Mouse (Mus musculus): ENCODE measurements around the gene F2rl1.

DNA sequence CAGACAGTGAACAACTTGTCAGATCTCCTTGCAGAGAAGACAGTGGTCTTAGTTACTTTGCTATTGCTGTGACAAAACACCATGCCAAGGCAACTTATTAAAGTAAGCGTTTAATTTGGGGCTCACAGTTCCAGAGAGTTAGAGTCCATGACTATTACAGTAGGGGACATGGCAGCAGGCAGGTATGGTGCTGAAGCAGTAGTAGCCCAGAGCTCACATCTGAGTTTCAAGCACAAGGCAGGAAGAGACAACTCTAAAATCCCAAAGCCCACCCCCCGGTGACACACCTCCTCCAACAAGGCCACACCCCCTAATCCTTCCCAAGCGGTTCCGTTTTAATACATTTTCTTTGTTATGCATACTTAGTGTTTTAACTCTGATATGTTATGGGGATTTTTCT lies 45.9 kb upstream of the F2rl1 start:
- TF ChIP-seq POLR2A (IDR thresholded peaks at IDR 0.05; ENCODE audit: low read depth, low read length) (no peak), CTCF (conservative IDR thresholded peaks at IDR 0.05; ENCODE audit: insufficient read depth, insufficient read length, low read depth, low read length) (no peak)

Data from kidney, adult 2 months (tissue).